Mouse (Mus musculus): ENCODE data around the gene Ddx39.

Ddx39 gene

GRCm38 (mm10) chr8:83737852-83738562, 23.0 kb downstream of the Ddx39 start:
- TF ChIP-seq POU5F1 (IDR thresholded peaks at IDR 0.05; ENCODE audit: borderline replicate concordance, low read length), result no peak
- no peak for TF ChIP-seq CTCF (conservative IDR thresholded peaks at IDR 0.05; ENCODE audit: low read length)
- no peak for TF ChIP-seq NANOG (IDR thresholded peaks at IDR 0.05; ENCODE audit: borderline replicate concordance, low read length)
- peaks cover 45% of the 10 kb centered on the region for H3K36me3 ChIP-seq (ENCODE audit: insufficient read depth, low read length)
- peak overlapping the region; percentile 85 for H3K4me3 ChIP-seq (replicated peaks; ENCODE audit: low read length)
- H3K27me3 ChIP-seq (ENCODE audit: insufficient read depth, low read length), result no peaks in the 10 kb centered on the region
- peaks cover 93% of the 10 kb centered on the region for H3K4me1 ChIP-seq (replicated peaks; ENCODE audit: low read depth, low read length)
- no peaks in the 10 kb centered on the region for H3K9me3 ChIP-seq (ENCODE audit: low read length)

- Histone ChIP-seq H3K4me1 (replicated peaks; ENCODE audit: low read depth, low read length) (peaks cover 89% of the 10 kb centered on the region), H3K27me3 (ENCODE audit: insufficient read depth, low read length) (no peaks in the 10 kb centered on the region), H3K36me3 (ENCODE audit: insufficient read depth, low read length) (peaks cover 34% of the 10 kb centered on the region), H3K9me3 (ENCODE audit: low read length) (no peaks in the 10 kb centered on the region), H3K4me3 (replicated peaks; ENCODE audit: low read length) (peak overlapping the region; percentile 85)
- TF ChIP-seq POU5F1 (IDR thresholded peaks at IDR 0.05; ENCODE audit: borderline replicate concordance, low read length) (no peak), CTCF (conservative IDR thresholded peaks at IDR 0.05; ENCODE audit: low read length) (no peak), NANOG (IDR thresholded peaks at IDR 0.05; ENCODE audit: borderline replicate concordance, low read length) (no peak)
Observed at GRCm38 (mm10) chr8:83738949-83739710, 24.2 kb downstream of the Ddx39 start.

GRCm38 (mm10) chr8:83739711-83740468, 24.9 kb downstream of the Ddx39 start:
- Histone ChIP-seq H3K4me3 (replicated peaks; ENCODE audit: low read length) (peak overlapping the region; percentile 85), H3K9me3 (ENCODE audit: low read length) (no peaks in the 10 kb centered on the region), H3K36me3 (ENCODE audit: insufficient read depth, low read length) (peaks cover 26% of the 10 kb centered on the region), H3K27me3 (ENCODE audit: insufficient read depth, low read length) (no peaks in the 10 kb centered on the region), H3K4me1 (replicated peaks; ENCODE audit: low read depth, low read length) (peaks cover 89% of the 10 kb centered on the region)
- TF ChIP-seq POU5F1 (IDR thresholded peaks at IDR 0.05; ENCODE audit: borderline replicate concordance, low read length) (no peak), CTCF (conservative IDR thresholded peaks at IDR 0.05; ENCODE audit: low read length) (no peak), NANOG (IDR thresholded peaks at IDR 0.05; ENCODE audit: borderline replicate concordance, low read length) (no peak; the same call in 1 of the 2 replicates)

GRCm38 (mm10) chr8:83740586-83740975, 25.6 kb downstream of the Ddx39 start:
- Histone ChIP-seq H3K27me3 (ENCODE audit: insufficient read depth, low read length) (no peaks in the 10 kb centered on the region), H3K9me3 (ENCODE audit: low read length) (no peaks in the 10 kb centered on the region), H3K4me1 (replicated peaks; ENCODE audit: low read depth, low read length) (peaks cover 85% of the 10 kb centered on the region), H3K36me3 (ENCODE audit: insufficient read depth, low read length) (peaks cover 20% of the 10 kb centered on the region), H3K4me3 (replicated peaks; ENCODE audit: low read length) (peak overlapping the region; percentile 85)
- TF ChIP-seq POU5F1 (IDR thresholded peaks at IDR 0.05; ENCODE audit: borderline replicate concordance, low read length), result no peak
- no peak for TF ChIP-seq CTCF (conservative IDR thresholded peaks at IDR 0.05; ENCODE audit: low read length)
- no peak for TF ChIP-seq NANOG (IDR thresholded peaks at IDR 0.05; ENCODE audit: borderline replicate concordance, low read length)

GRCm38 (mm10) chr8:83740976-83741741, 26.2 kb downstream of the Ddx39 start, which contains the start of gene Adgre5:
Gene Adgre5 (minus strand): TSS chr8:83741326.
- no peaks in the 10 kb centered on the region for H3K9me3 ChIP-seq (ENCODE audit: low read length)
- peaks cover 14% of the 10 kb centered on the region for H3K36me3 ChIP-seq (ENCODE audit: insufficient read depth, low read length)
- peak within 1 kb of the TSS; percentile 85 for H3K4me3 ChIP-seq (replicated peaks; ENCODE audit: low read length)
- TF ChIP-seq NANOG (IDR thresholded peaks at IDR 0.05; ENCODE audit: borderline replicate concordance, low read length), result no peak
- no peak for TF ChIP-seq CTCF (conservative IDR thresholded peaks at IDR 0.05; ENCODE audit: low read length)
- TF ChIP-seq POU5F1 (IDR thresholded peaks at IDR 0.05; ENCODE audit: borderline replicate concordance, low read length), result no peak
- no peaks in the 10 kb centered on the region for H3K27me3 ChIP-seq (ENCODE audit: insufficient read depth, low read length)
- peaks cover 83% of the 10 kb centered on the region for H3K4me1 ChIP-seq (replicated peaks; ENCODE audit: low read depth, low read length)

- Histone ChIP-seq H3K4me1 (replicated peaks; ENCODE audit: low read depth, low read length) (peaks cover 74% of the 10 kb centered on the region), H3K9me3 (ENCODE audit: low read length) (no peaks in the 10 kb centered on the region), H3K4me3 (replicated peaks; ENCODE audit: low read length) (peak overlapping the region; percentile 85), H3K27me3 (ENCODE audit: insufficient read depth, low read length) (0 out of 2 replicates have a peak, but pooled peaks cover 2% of the 10 kb centered on the region), H3K36me3 (ENCODE audit: insufficient read depth, low read length) (peaks cover 5% of the 10 kb centered on the region)
- TF ChIP-seq NANOG (IDR thresholded peaks at IDR 0.05; ENCODE audit: borderline replicate concordance, low read length) (no peak), POU5F1 (IDR thresholded peaks at IDR 0.05; ENCODE audit: borderline replicate concordance, low read length) (no peak), CTCF (conservative IDR thresholded peaks at IDR 0.05; ENCODE audit: low read length) (no peak)
Observed at GRCm38 (mm10) chr8:83741849-83742655, 27.1 kb downstream of the Ddx39 start.

GRCm38 (mm10) chr8:83742968-83743367, 28.0 kb downstream of the Ddx39 start:
- TF ChIP-seq POU5F1 (IDR thresholded peaks at IDR 0.05; ENCODE audit: borderline replicate concordance, low read length) (no peak), CTCF (conservative IDR thresholded peaks at IDR 0.05; ENCODE audit: low read length) (no peak)
- Histone ChIP-seq H3K4me1 (replicated peaks; ENCODE audit: low read depth, low read length) (peaks cover 73% of the 10 kb centered on the region), H3K9me3 (ENCODE audit: low read length) (no peaks in the 10 kb centered on the region), H3K36me3 (ENCODE audit: insufficient read depth, low read length) (no peaks in the 10 kb centered on the region; the same call in 1 of the 2 replicates), H3K4me3 (replicated peaks; ENCODE audit: low read length) (no peak overlapping the region), H3K27me3 (ENCODE audit: insufficient read depth, low read length) (peaks cover 9% of the 10 kb centered on the region)
